In genomic region chr7:128022974-128023373, GRCm38 (mm10) we compare ENCODE assay signal across 13 mouse cellular contexts. TPM values are rescaled to one million over a fixed set of nuclear protein-coding genes. Genes with fewer than 3 reads are reported as not detected.
DNase-seq lines count a peak whose midpoint lies in the region; ATAC-seq and TF ChIP-seq lines count a peak whose summit lies in the region.
"Had no signal": no experiment of that assay in that cellular context is flagged by ENCODE, and none has a peak within 500 bp of the region (broad histone marks: within the 10 kb centered on the region; RNA-seq: fewer than 3 reads in every experiment).

No protein-coding gene starts in this region.

- no peaks in the 10 kb centered on the region for H3K36me3 ChIP-seq in kidney, postnatal 0 days (ENCODE audit: insufficient read depth, low read length)
- H3K36me3 ChIP-seq in kidney, embryonic 16.5 days (ENCODE audit: insufficient read depth, low read length), result no peaks in the 10 kb centered on the region
- H3K36me3 ChIP-seq: embryonic facial prominence, embryonic 13.5 days; kidney, embryonic 15.5 days had no signal

- peak; percentile 48; the same call in 1 of the 2 replicates for TF ChIP-seq CTCF in kidney, postnatal 0 days (IDR thresholded peaks at IDR 0.05; ENCODE audit: low read depth)

- ATAC-seq in kidney, postnatal 0 days (replicated peaks; ENCODE audit: low FRiP score, low read depth), result no peak
- no peak for ATAC-seq in kidney, embryonic 16.5 days (ENCODE audit: low FRiP score, low TSS enrichment)
- ATAC-seq: activated CD4-positive, CD25-positive, alpha-beta regulatory T cell, adult 4 months had no signal

- no peaks in the 10 kb centered on the region for H3K9me3 ChIP-seq in kidney, postnatal 0 days (replicated peaks; ENCODE audit: low read length)
- no peaks in the 10 kb centered on the region for H3K9me3 ChIP-seq in kidney, embryonic 16.5 days (ENCODE audit: low read length)
- H3K9me3 ChIP-seq: embryonic facial prominence, embryonic 13.5 days; kidney, embryonic 15.5 days had no signal

- no peak overlapping the region for H3K4me2 ChIP-seq in kidney, postnatal 0 days (ENCODE audit: low read length)
- H3K4me2 ChIP-seq in kidney, embryonic 16.5 days (replicated peaks; ENCODE audit: low read depth, low read length), result no peak overlapping the region
- H3K4me2 ChIP-seq: embryonic facial prominence, embryonic 13.5 days; kidney, embryonic 15.5 days had no signal

- WGBS in kidney, postnatal 0 days, result 67% methylated on average over 8 of the region's 8 CpGs
- 61% methylated on average over 8 of the region's 8 CpGs for WGBS in kidney, embryonic 16.5 days

- DNase-seq in kidney, postnatal 0 days (ENCODE audit: low spot score), result no peak
- DNase-seq in A20 (ENCODE audit: low read depth, low spot score), result peak; percentile 53
- peak; percentile 22 for DNase-seq in CD4-positive helper T cell, adult 2 months (ENCODE audit: low read depth, low spot score)
- peak; percentile 8 for DNase-seq in c-Kit-negative CD71-positive TER-119-positive erythroid progenitor cells, embryonic 14.5 days (ENCODE audit: low read depth, low spot score)
- no peak for DNase-seq in urinary bladder, adult 18-20 months (ENCODE audit: low spot score in 2 of 2)
- DNase-seq in adrenal gland, adult (ENCODE audit: inconsistent age in 2 of 2, low spot score in 1 of 2), result no peak
- DNase-seq: lung, adult 18-20 months; midbrain, embryonic 14.5 days had no signal

- H3K27ac ChIP-seq in kidney, postnatal 0 days, result no peak overlapping the region
- H3K27ac ChIP-seq in kidney, embryonic 16.5 days (ENCODE audit: low read length), result no peak overlapping the region
- H3K27ac ChIP-seq: embryonic facial prominence, embryonic 13.5 days; kidney, embryonic 15.5 days had no signal

- H3K27me3 ChIP-seq in kidney, postnatal 0 days (ENCODE audit: insufficient read depth, low read length), result no peaks in the 10 kb centered on the region
- H3K27me3 ChIP-seq in kidney, embryonic 16.5 days (ENCODE audit: insufficient read depth, low read length), result no peaks in the 10 kb centered on the region
- H3K27me3 ChIP-seq: embryonic facial prominence, embryonic 13.5 days; kidney, embryonic 15.5 days had no signal

- no peak overlapping the region for H3K4me3 ChIP-seq in kidney, postnatal 0 days (replicated peaks; ENCODE audit: low read depth, low read length)
- no peak overlapping the region for H3K4me3 ChIP-seq in kidney, embryonic 16.5 days (ENCODE audit: low read length)
- H3K4me3 ChIP-seq: embryonic facial prominence, embryonic 13.5 days; kidney, embryonic 15.5 days had no signal

- no peak overlapping the region for H3K9ac ChIP-seq in kidney, postnatal 0 days (ENCODE audit: low read depth, low read length)
- H3K9ac ChIP-seq in kidney, embryonic 16.5 days (replicated peaks; ENCODE audit: low read length), result no peak overlapping the region
- H3K9ac ChIP-seq: embryonic facial prominence, embryonic 13.5 days; kidney, embryonic 15.5 days had no signal

- H3K4me1 ChIP-seq in kidney, postnatal 0 days (replicated peaks; ENCODE audit: insufficient read depth, low read length), result no peaks in the 10 kb centered on the region
- no peaks in the 10 kb centered on the region for H3K4me1 ChIP-seq in kidney, embryonic 16.5 days (ENCODE audit: insufficient read depth, low read length)
- H3K4me1 ChIP-seq: embryonic facial prominence, embryonic 13.5 days; kidney, embryonic 15.5 days had no signal

RNA-seq across cellular contexts. Expression of gene Trim72, which starts 19.2 kb away (rescaled TPM):
- polyA plus RNA-seq in kidney, postnatal 0 days (2015; fragmentation: Nextera tagmentation; extraction: Ambion mirVana), result 0.11 TPM in 1 of 2 replicates, not detected in the other
- 0.16 and 0.23 TPM in 2 replicates for polyA plus RNA-seq in kidney, embryonic 16.5 days (2015; fragmentation: Nextera tagmentation; extraction: Ambion mirVana)
- polyA plus RNA-seq: midbrain, embryonic 14.5 days had no signal

RNA-seq across cellular contexts. Expression of gene Pycard, which starts 29.3 kb away (rescaled TPM):
- polyA plus RNA-seq in kidney, postnatal 0 days (2015; fragmentation: Nextera tagmentation; extraction: Ambion mirVana), result 77.5 and 85.2 TPM in 2 replicates
- polyA plus RNA-seq in kidney, embryonic 16.5 days (2015; fragmentation: Nextera tagmentation; extraction: Ambion mirVana), result 60.1 and 61.8 TPM in 2 replicates

RNA-seq across cellular contexts. Expression of gene Itgam, which starts 39.5 kb away (rescaled TPM):
- polyA plus RNA-seq in kidney, postnatal 0 days (2015; fragmentation: Nextera tagmentation; extraction: Ambion mirVana), result 0.66 and 0.79 TPM in 2 replicates
- polyA plus RNA-seq in kidney, embryonic 16.5 days (2015; fragmentation: Nextera tagmentation; extraction: Ambion mirVana), result 0.80 and 1.0 TPM in 2 replicates

RNA-seq across cellular contexts. Expression of gene Gm49368, which starts 39.5 kb away (rescaled TPM):
- polyA plus RNA-seq in kidney, postnatal 0 days (2015; fragmentation: Nextera tagmentation; extraction: Ambion mirVana), result 0.03 TPM in 1 of 2 replicates, not detected in the other
- not detected in 2 replicates for polyA plus RNA-seq in kidney, embryonic 16.5 days (2015; fragmentation: Nextera tagmentation; extraction: Ambion mirVana)
- polyA plus RNA-seq: embryonic facial prominence, embryonic 13.5 days; heart, embryonic 16.5 days; kidney, embryonic 15.5 days; midbrain, embryonic 14.5 days had no signal

RNA-seq across cellular contexts. Expression of gene Fus, which starts 55.7 kb away (rescaled TPM):
- polyA plus RNA-seq in kidney, postnatal 0 days (2015; fragmentation: Nextera tagmentation; extraction: Ambion mirVana), result 262 and 271 TPM in 2 replicates
- 359 and 373 TPM in 2 replicates for polyA plus RNA-seq in kidney, embryonic 16.5 days (2015; fragmentation: Nextera tagmentation; extraction: Ambion mirVana)

Comparison
In these comparisons a context has a peak if more than half of its experiments do, and no peak if none do; other contexts are left out.
1. DNase-seq: peak in A20 (single experiment), CD4-positive helper T cell, adult 2 months (single experiment) and c-Kit-negative CD71-positive TER-119-positive erythroid progenitor cells, embryonic 14.5 days (single experiment); none in kidney, postnatal 0 days (single experiment), urinary bladder, adult 18-20 months (0 of 2) and adrenal gland, adult (0 of 2).